ENCODE assay signal across 16 mouse cellular contexts in genomic region chr1:144544497-144544961, GRCm38 (mm10). TPM values are rescaled to one million over a fixed set of nuclear protein-coding genes. Genes with fewer than 3 reads are reported as not detected.
DNase-seq lines count a peak whose midpoint lies in the region; ATAC-seq and TF ChIP-seq lines count a peak whose summit lies in the region.
"Had no signal": no experiment of that assay in that cellular context is flagged by ENCODE, and none has a peak within 500 bp of the region (broad histone marks: within the 10 kb centered on the region; RNA-seq: fewer than 3 reads in every experiment).

No protein-coding gene starts in this region.

- 67% methylated on average over 6 of the region's 6 CpGs for WGBS in lung, postnatal 0 days
- WGBS in lung, adult 2 months, result 63% methylated on average over 6 of the region's 6 CpGs

- H3K9ac ChIP-seq in lung, postnatal 0 days (replicated peaks; ENCODE audit: low read depth), result no peak overlapping the region
- H3K9ac ChIP-seq: kidney, embryonic 15.5 days had no signal

- no peak overlapping the region for H3K27ac ChIP-seq in lung, postnatal 0 days (ENCODE audit: low read length)
- H3K27ac ChIP-seq: kidney, embryonic 15.5 days had no signal

- 0 out of 2 replicates have a peak overlapping the region, but pooled peaks have one; percentile 22 for H3K4me2 ChIP-seq in lung, postnatal 0 days (replicated peaks; ENCODE audit: low read depth, low read length)
- H3K4me2 ChIP-seq: kidney, embryonic 15.5 days had no signal

- peak; percentile 26; the same call in 1 of the 2 replicates for ATAC-seq in lung, postnatal 0 days
- ATAC-seq in megakaryocyte progenitor cell, adult 5-6 weeks (replicated peaks; ENCODE audit: poor library complexity), result no peak

- TF ChIP-seq EP300 in lung, postnatal 0 days (IDR thresholded peaks at IDR 0.05), result no peak

- peak; percentile 3 for DNase-seq in embryo, embryonic 10.5 days (ENCODE audit: low spot score)
- DNase-seq in embryo, embryonic 10 days (ENCODE audit: low spot score), result no peak
- peak; percentile 48 for DNase-seq in lung, postnatal 0 days (ENCODE audit: low spot score)
- DNase-seq in lung, adult 2 months, result no peak
- DNase-seq in forelimb bud, embryonic 11.5 days (ENCODE audit: low read depth, low spot score), result peak; percentile 13
- peak; percentile 24 for DNase-seq in retina, embryonic 14.5 days (ENCODE audit: low spot score)
- no peak for DNase-seq in gastrocnemius, postnatal 25 days
- DNase-seq: adrenal gland, adult 8-10 months; cerebellum, adult 2 months; spleen, adult 18-20 months had no signal

- no peak for TF ChIP-seq POLR2A in lung, adult 2 months (IDR thresholded peaks at IDR 0.05; ENCODE audit: borderline replicate concordance, extremely low read depth, low read depth, low read length)

- H3K4me1 ChIP-seq in lung, postnatal 0 days (ENCODE audit: insufficient read depth, low read depth, low read length), result no peaks in the 10 kb centered on the region
- no peaks in the 10 kb centered on the region for H3K4me1 ChIP-seq in lung, adult 2 months (ENCODE audit: control insufficient read depth, insufficient read depth, low read length)
- H3K4me1 ChIP-seq: kidney, embryonic 15.5 days had no signal

- H3K36me3 ChIP-seq in lung, postnatal 0 days (ENCODE audit: insufficient read depth, low read length), result no peaks in the 10 kb centered on the region
- H3K36me3 ChIP-seq: kidney, embryonic 15.5 days had no signal

- H3K9me3 ChIP-seq in lung, postnatal 0 days (ENCODE audit: low read length), result no peaks in the 10 kb centered on the region
- H3K9me3 ChIP-seq: kidney, embryonic 15.5 days had no signal

- TF ChIP-seq CTCF in lung, postnatal 0 days (IDR thresholded peaks at IDR 0.05), result no peak
- TF ChIP-seq CTCF in lung, adult 2 months (IDR thresholded peaks at IDR 0.05; ENCODE audit: insufficient read depth, low read length), result no peak

- H3K4me3 ChIP-seq in lung, postnatal 0 days (ENCODE audit: low read depth, low read length), result no peak overlapping the region
- no peak overlapping the region for H3K4me3 ChIP-seq in lung, adult 2 months (replicated peaks; ENCODE audit: extremely low read depth, low read depth, low read length)
- H3K4me3 ChIP-seq: kidney, embryonic 15.5 days had no signal

- H3K27me3 ChIP-seq in lung, postnatal 0 days (replicated peaks; ENCODE audit: insufficient read depth, low read length), result no peaks in the 10 kb centered on the region
- H3K27me3 ChIP-seq: kidney, embryonic 15.5 days had no signal

RNA-seq across cellular contexts. Expression of gene Rgs21, which starts 22.9 kb away (rescaled TPM):
- not detected in 2 replicates for polyA plus RNA-seq in lung, postnatal 0 days (2015; fragmentation: Nextera tagmentation; extraction: Ambion mirVana)
- polyA plus RNA-seq in lung, adult 2 months (2012; rRNA removed), result not detected in 2 replicates
- not detected for total RNA-seq in gastrocnemius, postnatal 25 days (2021)
- total RNA-seq in megakaryocyte progenitor cell, adult 5-6 weeks (2015), result not detected in 2 replicates
- not detected in 2 replicates for total RNA-seq in megakaryocyte progenitor cell, adult 5-6 weeks (2017)
- total RNA-seq: adrenal gland, adult 8-10 months; gastrocnemius, postnatal 4 days; left cerebral cortex, adult 18-20 months had no signal
- polyA plus RNA-seq: cerebellum, adult 2 months; heart, postnatal 0 days; kidney, embryonic 15.5 days; neural tube, embryonic 14.5 days had no signal

Comparison
In these comparisons a context has a peak if more than half of its experiments do, and no peak if none do; other contexts are left out.
1. DNase-seq: peak in embryo, embryonic 10.5 days (single experiment), lung, postnatal 0 days (single experiment), forelimb bud, embryonic 11.5 days (single experiment) and retina, embryonic 14.5 days (single experiment); none in embryo, embryonic 10 days (single experiment), lung, adult 2 months (single experiment) and gastrocnemius, postnatal 25 days (single experiment).